Mouse (Mus musculus) liver, embryonic 15.5 days (tissue): Measurements from ENCODE around the gene Odf3l2. TPM values are rescaled to one million over a fixed set of nuclear protein-coding genes. Genes with fewer than 3 reads are reported as not detected.

Experiments
- ATAC-seq: fragments of 200-750 bp; cut with Nextera tagmentation; 2 replicates; pipeline ENCODE4 v1.8.0; 2017; ENCODE audit warnings: moderate number of reproducible peaks, mild to moderate bottlenecking, moderate library complexity; ENCODE audit not compliant: insufficient read depth
- H3K27ac ChIP-seq: fragments of 300-500 bp; sonication (generic); replicated peaks from 2 replicates; pipeline ENCODE4 v1.5.1; 2015; ENCODE audit warnings: mild to moderate bottlenecking, inconsistent platforms
- H3K27me3 ChIP-seq: fragments of 300-500 bp; sonication (generic); 2 replicates; pipeline ENCODE4 v1.6.1; 2015; ENCODE audit warnings: mild to moderate bottlenecking, inconsistent platforms
- H3K36me3 ChIP-seq: fragments of 300-500 bp; sonication (generic); replicated peaks from 2 replicates; pipeline ENCODE4 v1.6.1; 2015; ENCODE audit warnings: moderate library complexity, mild to moderate bottlenecking, inconsistent platforms
- H3K4me1 ChIP-seq: fragments of 300-500 bp; sonication (generic); replicated peaks from 2 replicates; pipeline ENCODE4 v1.6.1; 2015; ENCODE audit warnings: inconsistent platforms
- H3K4me2 ChIP-seq: fragments of 300-500 bp; sonication (generic); 2 replicates; pipeline ENCODE4 v1.6.1; 2015; ENCODE audit warnings: moderate library complexity, mild to moderate bottlenecking, inconsistent platforms
- H3K4me3 ChIP-seq: fragments of 300-500 bp; sonication (generic); replicated peaks from 2 replicates; pipeline ENCODE4 v1.5.1; 2015; ENCODE audit warnings: mild to moderate bottlenecking, inconsistent platforms
- H3K9ac ChIP-seq: fragments of 300-500 bp; sonication (generic); 2 replicates; pipeline ENCODE4 v1.6.1; 2015; ENCODE audit warnings: moderate library complexity, mild to moderate bottlenecking, inconsistent platforms
- H3K9me3 ChIP-seq: fragments of 300-500 bp; sonication (generic); replicated peaks from 2 replicates; pipeline ENCODE4 v1.6.1; 2016; ENCODE audit warnings: inconsistent platforms
- WGBS: fragments of 180-500 bp; shearing (Covaris S2); methylation state at CpG from one replicate; pipeline ENCODE4 v1.1.7; 2015; ENCODE audit warnings: mixed read lengths; ENCODE audit not compliant: insufficient replicate concordance; 5-methylcytosine and 5-hydroxymethylcytosine counted together
- polyA plus RNA-seq: library from polyadenylated mRNA; unstranded; fragments of >200 nt; fragmentation: Nextera tagmentation; extraction: Ambion mirVana; gene quantifications from 2 replicates; pipeline ENCODE4 v1.2.1, GENCODE M21; 2015

Gene Odf3l2
- not detected in 2 replicates for polyA plus RNA-seq

GRCm38 (mm10) chr10:79645711-79646110 lies at the start of gene Odf3l2:
Odf3l2 (minus strand) TSS chr10:79645738.
- WGBS = 55% methylated on average over 8 of the region's 8 CpGs
- Histone ChIP-seq H3K27ac (no peak within 1 kb of the TSS), H3K9ac (no peak within 1 kb of the TSS), H3K4me3 (no peak within 1 kb of the TSS), H3K27me3 (no peaks in the 10 kb centered on the region), H3K36me3 (no peaks in the 10 kb centered on the region), H3K4me2 (no peak within 1 kb of the TSS), H3K9me3 (no peaks in the 10 kb centered on the region), H3K4me1 (no peaks in the 10 kb centered on the region)
- ATAC-seq = no peak

- H3K36me3 ChIP-seq = peaks cover 5% of the 10 kb centered on the region
- H3K9ac ChIP-seq = no peak overlapping the region
- no peak overlapping the region for H3K4me3 ChIP-seq
- no peaks in the 10 kb centered on the region for H3K9me3 ChIP-seq
- H3K27me3 ChIP-seq = no peaks in the 10 kb centered on the region
- H3K4me2 ChIP-seq = no peak overlapping the region
- no peak for ATAC-seq
- peaks cover 11% of the 10 kb centered on the region; the same call in 1 of the 2 replicates for H3K4me1 ChIP-seq
- H3K27ac ChIP-seq = no peak overlapping the region
- 79% methylated on average over 6 of the region's 6 CpGs for WGBS
Measured at GRCm38 (mm10) chr10:79694379-79694655, 48.8 kb upstream of the Odf3l2 start.

GRCm38 (mm10) chr10:79693580-79694378 lies 48.2 kb upstream of the Odf3l2 start:
- H3K4me2 ChIP-seq = no peak overlapping the region
- H3K4me1 ChIP-seq = peaks cover 11% of the 10 kb centered on the region; the same call in 1 of the 2 replicates
- no peaks in the 10 kb centered on the region for H3K27me3 ChIP-seq
- peaks cover 10% of the 10 kb centered on the region for H3K36me3 ChIP-seq
- WGBS = 64% methylated on average over 12 of the region's 12 CpGs
- H3K9ac ChIP-seq = no peak overlapping the region
- no peaks in the 10 kb centered on the region for H3K9me3 ChIP-seq
- no peak overlapping the region for H3K4me3 ChIP-seq
- ATAC-seq = no peak
- no peak overlapping the region for H3K27ac ChIP-seq

- no peak overlapping the region for H3K4me2 ChIP-seq
- H3K4me3 ChIP-seq = no peak overlapping the region
- H3K4me1 ChIP-seq = peaks cover 11% of the 10 kb centered on the region; the same call in 1 of the 2 replicates
- no peaks in the 10 kb centered on the region for H3K27me3 ChIP-seq
- no peak for ATAC-seq
- H3K27ac ChIP-seq = no peak overlapping the region
- no peak overlapping the region for H3K9ac ChIP-seq
- H3K9me3 ChIP-seq = no peaks in the 10 kb centered on the region
- WGBS = 75% methylated on average over 2 of the region's 2 CpGs
- H3K36me3 ChIP-seq = peaks cover 28% of the 10 kb centered on the region
Measured at GRCm38 (mm10) chr10:79691986-79692548, 46.5 kb upstream of the Odf3l2 start.

- ATAC-seq = no peak
- Histone ChIP-seq H3K4me3 (no peak overlapping the region), H3K9ac (no peak overlapping the region), H3K4me1 (peaks cover 10% of the 10 kb centered on the region), H3K36me3 (peaks cover 56% of the 10 kb centered on the region), H3K27me3 (no peaks in the 10 kb centered on the region), H3K27ac (no peak overlapping the region), H3K9me3 (no peaks in the 10 kb centered on the region), H3K4me2 (no peak overlapping the region)
- WGBS = 76% methylated on average over 3 of the region's 3 CpGs
Measured at GRCm38 (mm10) chr10:79689178-79689577, 43.6 kb upstream of the Odf3l2 start.

GRCm38 (mm10) chr10:79688720-79689119 lies 43.2 kb upstream of the Odf3l2 start, which contains the start of gene Gzmm:
Gzmm (plus strand) TSS chr10:79689020.
- Histone ChIP-seq H3K27me3 (no peaks in the 10 kb centered on the region), H3K27ac (no peak within 1 kb of the TSS), H3K4me2 (no peak within 1 kb of the TSS), H3K9me3 (no peaks in the 10 kb centered on the region), H3K36me3 (peaks cover 61% of the 10 kb centered on the region), H3K4me3 (no peak within 1 kb of the TSS), H3K4me1 (peaks cover 15% of the 10 kb centered on the region), H3K9ac (no peak within 1 kb of the TSS)
- WGBS = 76% methylated on average over 4 of the region's 4 CpGs
- ATAC-seq = no peak

- peaks cover 64% of the 10 kb centered on the region for H3K36me3 ChIP-seq
- H3K4me1 ChIP-seq = peaks cover 26% of the 10 kb centered on the region
- no peak overlapping the region for H3K9ac ChIP-seq
- no peak overlapping the region for H3K4me2 ChIP-seq
- H3K4me3 ChIP-seq = no peak overlapping the region
- ATAC-seq = no peak
- WGBS = 90% methylated on average over 6 of the region's 6 CpGs
- H3K27me3 ChIP-seq = no peaks in the 10 kb centered on the region
- no peak overlapping the region for H3K27ac ChIP-seq
- H3K9me3 ChIP-seq = no peaks in the 10 kb centered on the region
Measured at GRCm38 (mm10) chr10:79687513-79687912, 42.0 kb upstream of the Odf3l2 start.

GRCm38 (mm10) chr10:79686691-79687090 lies 41.2 kb upstream of the Odf3l2 start:
- ATAC-seq = no peak
- no peak overlapping the region for H3K4me3 ChIP-seq
- H3K27me3 ChIP-seq = no peaks in the 10 kb centered on the region
- 88% methylated on average over 1 of the region's 1 CpGs for WGBS
- H3K27ac ChIP-seq = no peak overlapping the region
- no peaks in the 10 kb centered on the region for H3K9me3 ChIP-seq
- H3K9ac ChIP-seq = no peak overlapping the region
- H3K4me1 ChIP-seq = peaks cover 26% of the 10 kb centered on the region
- no peak overlapping the region for H3K4me2 ChIP-seq
- H3K36me3 ChIP-seq = peaks cover 64% of the 10 kb centered on the region

GRCm38 (mm10) chr10:79686219-79686618 lies 40.7 kb upstream of the Odf3l2 start:
- Histone ChIP-seq H3K9me3 (no peaks in the 10 kb centered on the region), H3K4me3 (no peak overlapping the region), H3K27ac (no peak overlapping the region), H3K9ac (no peak overlapping the region), H3K4me1 (peaks cover 29% of the 10 kb centered on the region), H3K4me2 (no peak overlapping the region), H3K36me3 (peaks cover 64% of the 10 kb centered on the region), H3K27me3 (no peaks in the 10 kb centered on the region)
- 83% methylated on average over 2 of the region's 2 CpGs for WGBS
- ATAC-seq = no peak

- H3K36me3 ChIP-seq = peaks cover 64% of the 10 kb centered on the region
Measured at GRCm38 (mm10) chr10:79684770-79685600, 39.4 kb upstream of the Odf3l2 start.

More at GRCm38 (mm10) chr10:79684770-79685600, 39.4 kb upstream of the Odf3l2 start:
- WGBS = 88% methylated on average over 25 of the region's 25 CpGs
- Histone ChIP-seq H3K4me2 (peak overlapping the region; percentile 89; the same call in 1 of the 2 replicates), H3K4me3 (peak overlapping the region; percentile 72; the same call in 1 of the 2 replicates), H3K9me3 (no peaks in the 10 kb centered on the region), H3K27ac (0 out of 2 replicates have a peak overlapping the region, but pooled peaks have one; percentile 99), H3K27me3 (no peaks in the 10 kb centered on the region), H3K9ac (no peak overlapping the region), H3K4me1 (peaks cover 41% of the 10 kb centered on the region)
- ATAC-seq = no peak
